Comparison of ENCODE assay signal across 21 mouse cellular contexts in the genomic region with DNA sequence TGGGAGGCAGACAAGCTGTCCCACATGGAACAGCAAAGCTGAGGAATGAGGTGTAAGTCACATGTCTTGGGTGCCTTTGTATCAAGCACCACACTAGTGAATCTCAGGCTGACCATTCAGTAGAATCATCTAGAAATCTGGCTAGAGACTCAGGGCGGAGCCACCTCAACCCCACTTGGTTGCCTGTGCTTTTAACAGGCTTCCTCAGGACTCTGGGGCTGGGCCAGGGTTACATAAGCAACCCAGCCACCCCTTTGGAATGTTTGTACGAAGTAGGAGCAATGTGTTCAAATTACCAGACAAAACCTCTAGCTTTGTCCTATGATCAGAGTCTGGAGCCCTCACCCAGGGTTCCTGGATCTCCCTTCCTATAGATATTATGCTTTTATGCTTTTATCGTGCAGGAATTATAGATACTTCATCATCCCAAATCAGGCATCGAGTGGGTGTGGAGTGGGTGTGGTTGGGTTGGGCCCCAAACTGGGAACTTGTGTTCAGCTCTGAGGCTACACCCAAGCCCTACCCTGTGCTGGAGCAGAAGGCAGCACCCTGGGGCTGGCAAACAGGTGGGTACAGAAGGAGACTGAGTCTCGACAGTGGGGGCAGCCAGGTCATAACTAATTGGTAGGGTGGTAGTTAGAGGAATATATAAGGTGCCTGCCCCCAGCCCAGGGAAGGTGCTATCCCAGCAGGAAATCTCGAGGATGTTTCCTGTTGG.
DNase-seq lines count a peak whose midpoint lies in the region; ATAC-seq lines count a peak whose summit lies in the region.
"Had no signal": no experiment of that assay in that cellular context is flagged by ENCODE, and none has a peak within 500 bp of the region (broad histone marks: within the 10 kb centered on the region; RNA-seq: fewer than 3 reads in every experiment).

No protein-coding gene starts in this region.

- peaks cover 52% of the 10 kb centered on the region for H3K27me3 ChIP-seq in liver, embryonic 12.5 days (replicated peaks)

- H3K4me1 ChIP-seq in liver, embryonic 12.5 days = peaks cover 17% of the 10 kb centered on the region

- H3K4me3 ChIP-seq in liver, embryonic 12.5 days = no peak overlapping the region
- H3K4me3 ChIP-seq: forebrain, embryonic 15.5 days; heart, embryonic 15.5 days; layer of hippocampus, adult 2 months; limb, embryonic 15.5 days had no signal

- no peaks in the 10 kb centered on the region for H3K36me3 ChIP-seq in liver, embryonic 12.5 days
- H3K36me3 ChIP-seq: forebrain, embryonic 15.5 days; heart, embryonic 15.5 days; limb, embryonic 15.5 days had no signal

- DNase-seq in gastrocnemius, postnatal 25 days = peak; percentile 52
- DNase-seq in gastrocnemius, postnatal 10 days = no peak
- peak; percentile 37 for DNase-seq in lung, postnatal 14 days
- no peak for DNase-seq in lung, postnatal 25 days (ENCODE audit: low spot score)
- peak; percentile 36 for DNase-seq in c-Kit-positive CD71-positive TER-119-negative erythroid progenitor cells, embryonic 14.5 days (ENCODE audit: low read depth)
- no peak for DNase-seq in cerebellum, postnatal 14 days
- DNase-seq: adrenal gland, postnatal 10 days; cerebellum, adult 18-20 months; kidney, adult 8-10 months; kidney, postnatal 14 days; right cerebral cortex, adult 18-20 months; thymus, postnatal 25 days had no signal

- H3K9ac ChIP-seq in liver, embryonic 12.5 days = no peak overlapping the region
- H3K9ac ChIP-seq: forebrain, embryonic 15.5 days; heart, embryonic 15.5 days; hindbrain, embryonic 14.5 days; limb, embryonic 15.5 days had no signal

- 53% methylated on average over 6 of the region's 6 CpGs for WGBS in liver, embryonic 12.5 days (ENCODE audit: insufficient replicate concordance)

- no peaks in the 10 kb centered on the region for H3K9me3 ChIP-seq in liver, embryonic 12.5 days (replicated peaks)
- H3K9me3 ChIP-seq: forebrain, embryonic 15.5 days; heart, embryonic 15.5 days; limb, embryonic 15.5 days had no signal

- ATAC-seq in liver, embryonic 12.5 days = no peak
- ATAC-seq: forebrain, embryonic 15.5 days; Patski had no signal

- H3K27ac ChIP-seq in liver, embryonic 12.5 days = no peak overlapping the region
- H3K27ac ChIP-seq: forebrain, embryonic 15.5 days; heart, embryonic 15.5 days; hindbrain, embryonic 14.5 days; layer of hippocampus, adult 2 months; limb, embryonic 15.5 days; macrophage had no signal

- no peak overlapping the region for H3K4me2 ChIP-seq in liver, embryonic 12.5 days
- H3K4me2 ChIP-seq: forebrain, embryonic 15.5 days; heart, embryonic 15.5 days; hindbrain, embryonic 14.5 days; limb, embryonic 15.5 days; midbrain, embryonic 11.5 days had no signal

Comparison
In these comparisons a context has a peak if more than half of its experiments do, and no peak if none do; other contexts are left out.
1. DNase-seq: peak in gastrocnemius, postnatal 25 days (single experiment), lung, postnatal 14 days (single experiment) and c-Kit-positive CD71-positive TER-119-negative erythroid progenitor cells, embryonic 14.5 days (single experiment); none in gastrocnemius, postnatal 10 days (single experiment), lung, postnatal 25 days (single experiment) and cerebellum, postnatal 14 days (0 of 2).